Mouse (Mus musculus) hindbrain, embryonic 14.5 days (tissue): ENCODE measurements at regions not wholly inside any gene's neighbourhood (a gene's known extent, or its start where the extent isn't known, plus 50 kb on each side); places are given as distances from the start of the nearest gene placed in this dataset.

Source experiments
- ATAC-seq: fragments of 200-750 bp; cut with Nextera tagmentation; 2 replicates; pipeline ENCODE4 v1.8.0; 2017; ENCODE audit warnings: moderate number of reproducible peaks, mild to moderate bottlenecking, moderate TSS enrichment, moderate library complexity; ENCODE audit not compliant: low FRiP score
- DNase-seq: peaks from one replicate; pipeline ENCODE4 v3.0.0-alpha.2; 2015; ENCODE audit warnings: low spot score
- H3K27ac ChIP-seq: fragments of 300-500 bp; sonication (generic); 2 replicates; pipeline ENCODE4 v1.5.1; 2014; ENCODE audit warnings: mild to moderate bottlenecking, moderate library complexity
- H3K27me3 ChIP-seq: fragments of 300-500 bp; sonication (generic); 2 replicates; pipeline ENCODE4 v1.6.1; 2014; ENCODE audit warnings: mild to moderate bottlenecking, low read length, mixed read lengths; ENCODE audit not compliant: control insufficient read depth, insufficient read depth
- H3K36me3 ChIP-seq: fragments of 300-500 bp; sonication (generic); replicated peaks from 2 replicates; pipeline ENCODE4 v1.6.1; 2014; ENCODE audit not compliant: control insufficient read depth, insufficient read depth
- H3K4me1 ChIP-seq: fragments of 300-500 bp; sonication (generic); replicated peaks from 2 replicates; pipeline ENCODE4 v1.6.1; 2014; ENCODE audit warnings: antibody characterized with exemption, low read length, mixed read lengths; ENCODE audit not compliant: control insufficient read depth, insufficient read depth
- H3K4me2 ChIP-seq: fragments of 300-500 bp; sonication (generic); replicated peaks from 2 replicates; pipeline ENCODE4 v1.6.1; 2014; ENCODE audit warnings: mild to moderate bottlenecking, moderate library complexity
- H3K4me3 ChIP-seq: fragments of 300-500 bp; sonication (generic); replicated peaks from 2 replicates; pipeline ENCODE4 v1.5.1; 2014; ENCODE audit warnings: mild to moderate bottlenecking, low read length
- H3K9ac ChIP-seq: fragments of 300-500 bp; sonication (generic); 2 replicates; pipeline ENCODE4 v1.6.1; 2014
- H3K9me3 ChIP-seq: fragments of 300-500 bp; sonication (generic); 2 replicates; pipeline ENCODE4 v1.6.1; 2016; ENCODE audit warnings: low read length; ENCODE audit not compliant: control insufficient read depth
- WGBS: fragments of 180-500 bp; shearing (Covaris S2); extraction: QIAGEN DNeasy Blood & Tissue Kit; methylation state at CpG from one replicate; pipeline ENCODE4 v1.1.7; 2014; 5-methylcytosine and 5-hydroxymethylcytosine counted together

- Histone ChIP-seq H3K4me2 (no peak overlapping the region), H3K36me3 (no peaks in the 10 kb centered on the region), H3K4me1 (0 out of 2 replicates have a peak, but pooled peaks cover 6% of the 10 kb centered on the region), H3K4me3 (no peak overlapping the region), H3K9ac (no peak overlapping the region), H3K27ac (no peak overlapping the region), H3K9me3 (no peaks in the 10 kb centered on the region), H3K27me3 (no peaks in the 10 kb centered on the region)
- 87% methylated on average over 2 of the region's 2 CpGs for WGBS
- no peak for DNase-seq
- no peak for ATAC-seq
Observed at GRCm38 (mm10) chr6:53161627-53162026, 93.2 kb upstream of the Jazf1 start.

GRCm38 (mm10) chr6:53154621-53155020 is 86.2 kb upstream of the Jazf1 start:
- no peak for ATAC-seq
- Histone ChIP-seq H3K4me1 (0 out of 2 replicates have a peak, but pooled peaks cover 4% of the 10 kb centered on the region), H3K27ac (no peak overlapping the region), H3K36me3 (no peaks in the 10 kb centered on the region), H3K4me3 (no peak overlapping the region), H3K9me3 (no peaks in the 10 kb centered on the region), H3K4me2 (no peak overlapping the region), H3K27me3 (no peaks in the 10 kb centered on the region), H3K9ac (no peak overlapping the region)
- no peak for DNase-seq
- 84% methylated on average over 4 of the region's 4 CpGs for WGBS

GRCm38 (mm10) chr6:53147478-53147877 is 79.0 kb upstream of the Jazf1 start:
- H3K36me3 ChIP-seq = no peaks in the 10 kb centered on the region
- 76% methylated on average over 5 of the region's 5 CpGs for WGBS
- H3K4me3 ChIP-seq = no peak overlapping the region
- no peak overlapping the region for H3K9ac ChIP-seq
- H3K4me1 ChIP-seq = no peaks in the 10 kb centered on the region
- DNase-seq (no peak), ATAC-seq (no peak)
- no peaks in the 10 kb centered on the region for H3K27me3 ChIP-seq
- H3K4me2 ChIP-seq = no peak overlapping the region
- H3K9me3 ChIP-seq = no peaks in the 10 kb centered on the region
- H3K27ac ChIP-seq = no peak overlapping the region

DNA sequence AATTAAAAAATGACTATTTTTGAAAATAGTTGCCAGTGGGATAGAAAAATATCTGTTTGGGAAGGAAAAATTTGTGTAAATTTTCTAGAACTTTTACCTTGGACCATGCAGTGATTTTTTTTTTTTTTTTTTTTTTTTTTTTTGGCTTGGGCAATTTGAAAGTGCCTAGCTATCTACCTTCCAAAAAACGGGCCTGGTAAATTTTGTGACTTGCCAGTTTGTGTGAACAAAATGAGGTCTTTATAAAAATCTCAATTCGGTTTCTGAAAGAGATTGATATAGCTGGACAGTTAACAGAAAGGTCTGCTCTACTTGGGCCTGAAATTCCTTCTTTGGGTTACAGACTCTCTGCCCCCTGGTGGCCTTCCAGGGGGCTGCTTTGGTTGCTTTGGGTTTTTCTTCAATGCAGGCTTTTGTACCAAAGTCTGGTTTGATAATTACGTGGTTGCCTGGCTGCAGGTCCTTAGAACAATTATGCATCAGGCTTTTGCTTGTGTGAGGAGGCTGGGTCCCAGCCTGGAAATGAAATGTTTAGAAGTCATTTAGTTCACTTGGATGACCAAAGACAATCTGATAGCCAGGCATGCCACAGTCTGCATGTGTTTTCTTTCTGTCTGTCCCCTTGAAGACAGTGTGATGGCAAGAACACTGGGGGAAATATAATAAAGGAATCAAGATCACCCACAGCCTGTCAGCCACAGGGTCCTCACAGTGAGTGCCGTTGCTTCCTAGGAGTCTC is 75.6 kb upstream of the Jazf1 start:
- Histone ChIP-seq H3K4me3 (no peak overlapping the region), H3K4me2 (no peak overlapping the region), H3K27ac (no peak overlapping the region), H3K27me3 (no peaks in the 10 kb centered on the region), H3K36me3 (no peaks in the 10 kb centered on the region), H3K9ac (no peak overlapping the region), H3K4me1 (no peaks in the 10 kb centered on the region), H3K9me3 (no peaks in the 10 kb centered on the region)
- ATAC-seq (no peak; the same call in 1 of the 2 replicates), DNase-seq (peak; percentile 76)
- 21% methylated on average over 4 of the region's 4 CpGs for WGBS

- Histone ChIP-seq H3K27me3 (no peaks in the 10 kb centered on the region), H3K4me2 (no peak overlapping the region), H3K9me3 (no peaks in the 10 kb centered on the region), H3K4me3 (no peak overlapping the region), H3K27ac (no peak overlapping the region), H3K36me3 (no peaks in the 10 kb centered on the region), H3K9ac (no peak overlapping the region), H3K4me1 (no peaks in the 10 kb centered on the region)
- DNase-seq (no peak), ATAC-seq (no peak)
- 78% methylated on average over 2 of the region's 2 CpGs for WGBS
Observed at GRCm38 (mm10) chr6:53134410-53134809, 66.0 kb upstream of the Jazf1 start.

GRCm38 (mm10) chr6:53130717-53131330 is 62.4 kb upstream of the Jazf1 start:
- Histone ChIP-seq H3K4me2 (no peak overlapping the region), H3K9ac (no peak overlapping the region), H3K27me3 (no peaks in the 10 kb centered on the region), H3K27ac (no peak overlapping the region), H3K4me3 (no peak overlapping the region), H3K36me3 (no peaks in the 10 kb centered on the region), H3K9me3 (no peaks in the 10 kb centered on the region), H3K4me1 (no peaks in the 10 kb centered on the region)
- no peak for DNase-seq
- ATAC-seq = no peak
- WGBS = 22% methylated on average over 2 of the region's 2 CpGs

GRCm38 (mm10) chr6:53126776-53127175 is 58.3 kb upstream of the Jazf1 start:
- H3K4me3 ChIP-seq = no peak overlapping the region
- H3K9me3 ChIP-seq = no peaks in the 10 kb centered on the region
- no peak overlapping the region for H3K4me2 ChIP-seq
- 79% methylated on average over 5 of the region's 5 CpGs for WGBS
- H3K9ac ChIP-seq = no peak overlapping the region
- H3K4me1 ChIP-seq = no peaks in the 10 kb centered on the region
- no peak for ATAC-seq
- H3K27me3 ChIP-seq = no peaks in the 10 kb centered on the region
- no peak overlapping the region for H3K27ac ChIP-seq
- H3K36me3 ChIP-seq = no peaks in the 10 kb centered on the region
- no peak for DNase-seq

GRCm38 (mm10) chr6:53124800-53125450 is 56.5 kb upstream of the Jazf1 start:
- H3K4me3 ChIP-seq = no peak overlapping the region
- H3K9me3 ChIP-seq = no peaks in the 10 kb centered on the region
- DNase-seq (no peak), ATAC-seq (no peak)
- WGBS = 84% methylated on average over 17 of the region's 17 CpGs
- no peak overlapping the region for H3K4me2 ChIP-seq
- no peak overlapping the region for H3K9ac ChIP-seq
- H3K4me1 ChIP-seq = no peaks in the 10 kb centered on the region
- H3K27me3 ChIP-seq = no peaks in the 10 kb centered on the region
- H3K27ac ChIP-seq = no peak overlapping the region
- no peaks in the 10 kb centered on the region for H3K36me3 ChIP-seq

- ATAC-seq = no peak
- no peak for DNase-seq
- no peaks in the 10 kb centered on the region for H3K27me3 ChIP-seq
- WGBS = 98% methylated on average over 5 of the region's 5 CpGs
- H3K36me3 ChIP-seq = no peaks in the 10 kb centered on the region
- H3K4me1 ChIP-seq = no peaks in the 10 kb centered on the region
- no peak overlapping the region for H3K4me2 ChIP-seq
- no peak overlapping the region for H3K4me3 ChIP-seq
- no peak overlapping the region for H3K9ac ChIP-seq
- H3K27ac ChIP-seq = no peak overlapping the region
- H3K9me3 ChIP-seq = no peaks in the 10 kb centered on the region
Observed at GRCm38 (mm10) chr6:53120385-53120784, 52.0 kb upstream of the Jazf1 start.
